In the genomic region with DNA sequence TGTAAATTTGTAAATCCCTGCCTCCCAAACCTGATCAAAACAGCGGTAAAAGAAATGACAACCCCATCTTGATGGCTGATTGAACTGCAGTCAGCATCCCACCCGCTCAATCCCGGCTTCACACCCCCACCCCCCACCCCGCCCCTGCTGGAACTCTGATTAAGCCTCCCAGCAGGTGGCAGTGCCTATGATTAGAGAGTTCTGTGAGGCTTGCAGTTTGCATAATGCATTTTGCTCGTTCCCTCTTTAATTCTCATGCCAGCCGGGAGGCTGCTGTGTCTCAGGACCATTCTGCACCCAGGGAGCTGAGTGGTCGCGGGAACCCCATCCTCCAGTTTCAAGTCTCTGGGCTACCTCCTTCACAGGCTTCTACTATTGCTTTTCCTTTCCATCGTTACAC, we compare ENCODE assay signal across 8 mouse cellular contexts. TPM values are rescaled to one million over a fixed set of nuclear protein-coding genes. Genes with fewer than 3 reads are reported as not detected.
DNase-seq lines count a peak whose midpoint lies in the region; ATAC-seq and TF ChIP-seq lines count a peak whose summit lies in the region.

No protein-coding gene starts in this region.

- no peak overlapping the region for H3K9ac ChIP-seq in kidney, embryonic 14.5 days (ENCODE audit: low read depth, low read length)
- H3K9ac ChIP-seq in forebrain, embryonic 15.5 days (replicated peaks): peak overlapping the region; percentile 29; the same call in 1 of the 2 replicates
- H3K9ac ChIP-seq in intestine, postnatal 0 days (ENCODE audit: low read depth, low read length): no peak overlapping the region
- peak overlapping the region; percentile 55 for H3K9ac ChIP-seq in liver, embryonic 13.5 days

- 0 out of 2 replicates have a peak overlapping the region, but pooled peaks have one; percentile 10 for H3K4me2 ChIP-seq in kidney, embryonic 14.5 days (replicated peaks; ENCODE audit: low read depth, low read length)
- H3K4me2 ChIP-seq in forebrain, embryonic 15.5 days (replicated peaks): peak overlapping the region; percentile 35
- no peak overlapping the region for H3K4me2 ChIP-seq in intestine, postnatal 0 days (replicated peaks; ENCODE audit: low read depth)
- peak overlapping the region; percentile 57 for H3K4me2 ChIP-seq in liver, embryonic 13.5 days

- TF ChIP-seq CTCF in intestine, postnatal 0 days (IDR thresholded peaks at IDR 0.05; ENCODE audit: low read depth): peak; percentile 55

- no peak overlapping the region for H3K4me3 ChIP-seq in kidney, embryonic 14.5 days (ENCODE audit: low read length)
- H3K4me3 ChIP-seq in forebrain, embryonic 15.5 days: no peak overlapping the region
- H3K4me3 ChIP-seq in intestine, postnatal 0 days (ENCODE audit: low read depth, low read length): no peak overlapping the region
- H3K4me3 ChIP-seq in liver, embryonic 13.5 days (replicated peaks): 0 out of 2 replicates have a peak overlapping the region, but pooled peaks have one; percentile 13

- no peak for DNase-seq in kidney, adult 18-20 months
- no peak for DNase-seq in liver, embryonic 13.5 days
- peak; percentile 36 to 40 for DNase-seq in right cerebral cortex, postnatal 36 days (ENCODE audit: low spot score in 2 of 2)
- no peak for DNase-seq in gastrocnemius, postnatal 25 days
- DNase-seq in adrenal gland, adult 8-10 months: no peak

- H3K4me1 ChIP-seq in kidney, embryonic 14.5 days (ENCODE audit: control insufficient read depth, insufficient read depth, low read length): peaks cover 3% of the 10 kb centered on the region; the same call in 1 of the 2 replicates
- H3K4me1 ChIP-seq in forebrain, embryonic 15.5 days: peaks cover 14% of the 10 kb centered on the region
- no peaks in the 10 kb centered on the region for H3K4me1 ChIP-seq in intestine, postnatal 0 days (replicated peaks; ENCODE audit: control insufficient read depth, insufficient read depth, low read length)
- H3K4me1 ChIP-seq in liver, embryonic 13.5 days (replicated peaks): peaks cover 64% of the 10 kb centered on the region

- ATAC-seq in kidney, embryonic 14.5 days (ENCODE audit: low FRiP score, low TSS enrichment): no peak
- ATAC-seq in forebrain, embryonic 15.5 days (replicated peaks): peak; percentile 68
- no peak for ATAC-seq in intestine, postnatal 0 days
- no peak for ATAC-seq in liver, embryonic 13.5 days (ENCODE audit: low read depth)

- no peaks in the 10 kb centered on the region for H3K27me3 ChIP-seq in kidney, embryonic 14.5 days (ENCODE audit: control insufficient read depth, insufficient read depth, low read length)
- H3K27me3 ChIP-seq in forebrain, embryonic 15.5 days: no peaks in the 10 kb centered on the region
- no peaks in the 10 kb centered on the region for H3K27me3 ChIP-seq in intestine, postnatal 0 days (replicated peaks; ENCODE audit: control insufficient read depth, insufficient read depth, low read length)
- H3K27me3 ChIP-seq in liver, embryonic 13.5 days: no peaks in the 10 kb centered on the region

- WGBS in kidney, embryonic 14.5 days: 3% methylated on average over 9 of the region's 9 CpGs
- under 1% methylated on average over 9 of the region's 9 CpGs for WGBS in forebrain, embryonic 15.5 days
- 8% methylated on average over 9 of the region's 9 CpGs for WGBS in intestine, postnatal 0 days
- 6% methylated on average over 9 of the region's 9 CpGs for WGBS in liver, embryonic 13.5 days (ENCODE audit: insufficient replicate concordance)

- H3K27ac ChIP-seq in kidney, embryonic 14.5 days (ENCODE audit: low read depth, low read length): no peak overlapping the region
- H3K27ac ChIP-seq in forebrain, embryonic 15.5 days (replicated peaks): peak overlapping the region; percentile 60
- no peak overlapping the region for H3K27ac ChIP-seq in intestine, postnatal 0 days (ENCODE audit: low read depth, low read length)
- H3K27ac ChIP-seq in liver, embryonic 13.5 days: peak overlapping the region; percentile 43; the same call in 1 of the 2 replicates

- H3K9me3 ChIP-seq in kidney, embryonic 14.5 days (ENCODE audit: control insufficient read depth, low read length): peaks cover 4% of the 10 kb centered on the region; the same call in 1 of the 2 replicates
- H3K9me3 ChIP-seq in forebrain, embryonic 15.5 days: no peaks in the 10 kb centered on the region
- H3K9me3 ChIP-seq in intestine, postnatal 0 days (ENCODE audit: control insufficient read depth): peaks cover 3% of the 10 kb centered on the region; the same call in 1 of the 2 replicates
- H3K9me3 ChIP-seq in liver, embryonic 13.5 days (replicated peaks): 0 out of 2 replicates have a peak, but pooled peaks cover 13% of the 10 kb centered on the region

- H3K36me3 ChIP-seq in kidney, embryonic 14.5 days (ENCODE audit: control insufficient read depth, insufficient read depth, low read length): no peaks in the 10 kb centered on the region
- H3K36me3 ChIP-seq in forebrain, embryonic 15.5 days: no peaks in the 10 kb centered on the region
- H3K36me3 ChIP-seq in intestine, postnatal 0 days (ENCODE audit: control insufficient read depth, insufficient read depth): no peaks in the 10 kb centered on the region
- H3K36me3 ChIP-seq in liver, embryonic 13.5 days: no peaks in the 10 kb centered on the region

RNA-seq across cellular contexts. Expression of a gene that starts 2.2 kb away (rescaled TPM):
- polyA plus RNA-seq in kidney, embryonic 14.5 days (2014; fragmentation: Nextera tagmentation; extraction: Ambion mirVana): 0.24 TPM in 1 of 2 replicates, not detected in the other
- polyA plus RNA-seq in forebrain, embryonic 15.5 days (2015; fragmentation: Nextera tagmentation; extraction: Ambion mirVana): 0.20 TPM in 1 of 2 replicates, not detected in the other
- 0.12 and 0.27 TPM in 2 replicates for polyA plus RNA-seq in intestine, postnatal 0 days (2015; fragmentation: Nextera tagmentation; extraction: Ambion mirVana)
- 1.1 and 1.6 TPM in 2 replicates for polyA plus RNA-seq in liver, embryonic 13.5 days (2015; fragmentation: Nextera tagmentation; extraction: Ambion mirVana)
- total RNA-seq in gastrocnemius, postnatal 25 days (2021): 10 to 100 TPM; 56.2 to 78.7 TPM
- total RNA-seq in adrenal gland, adult 8-10 months (2022): 1 to 10 TPM in 2 of 4 experiments, under 1 TPM in 2; 0.31 to 2.4 (median 1.6) TPM

Comparison
In these comparisons a context has a peak if more than half of its experiments do, and no peak if none do; other contexts are left out.
1. H3K27ac ChIP-seq: peak in forebrain, embryonic 15.5 days (single experiment) and liver, embryonic 13.5 days (single experiment); none in kidney, embryonic 14.5 days (single experiment) and intestine, postnatal 0 days (single experiment).
2. H3K9ac ChIP-seq: peak in forebrain, embryonic 15.5 days (single experiment) and liver, embryonic 13.5 days (single experiment); none in kidney, embryonic 14.5 days (single experiment) and intestine, postnatal 0 days (single experiment).
3. DNase-seq: peak in right cerebral cortex, postnatal 36 days (2 of 2); none in kidney, adult 18-20 months (single experiment), liver, embryonic 13.5 days (single experiment), gastrocnemius, postnatal 25 days (single experiment) and adrenal gland, adult 8-10 months (single experiment).